Mouse (Mus musculus) embryo, embryonic 10.5 days (tissue): ENCODE results near the gene Jmjd6.
A peak's percentile ranks its signal among the peaks of the same experiment; 100 is the strongest.
"Not testable (repeated sequence)": the region's sequence is repeated elsewhere in the genome, so short reads cannot be mapped to it uniquely, and the experiment has no call there.

Experiments
- DNase-seq: peaks from one replicate; pipeline ENCODE4 v3.0.0-alpha.2; 2015; ENCODE audit warnings: low spot score

The Jmjd6 gene

GRCm38 (mm10) chr11:116823885-116824284 lies 19.4 kb downstream of the Jmjd6 start:
- DNase-seq, result not testable (repeated sequence)

- DNase-seq, result no peak
These were observed 20.0 kb downstream of the Jmjd6 start for GRCm38 (mm10) chr11:116823255-116823654.

GRCm38 (mm10) chr11:116822626-116823025 lies 20.6 kb downstream of the Jmjd6 start:
- DNase-seq, result no peak

GRCm38 (mm10) chr11:116822215-116822614 lies 21.0 kb downstream of the Jmjd6 start:
- no peak for DNase-seq

GRCm38 (mm10) chr11:116821057-116821940 lies 21.9 kb downstream of the Jmjd6 start:
- DNase-seq, result no peak

- DNase-seq, result no peak
These were observed 23.2 kb downstream of the Jmjd6 start for GRCm38 (mm10) chr11:116819932-116820593.

- DNase-seq, result no peak
These were observed 24.5 kb downstream of the Jmjd6 start for GRCm38 (mm10) chr11:116818722-116819121.

- DNase-seq, result no peak
These were observed 25.7 kb downstream of the Jmjd6 start for GRCm38 (mm10) chr11:116817567-116817966.

- DNase-seq, result no peak
These were observed 26.5 kb downstream of the Jmjd6 start for GRCm38 (mm10) chr11:116816769-116817168.

GRCm38 (mm10) chr11:116814884-116815415 lies 28.3 kb downstream of the Jmjd6 start:
- DNase-seq, result no peak

GRCm38 (mm10) chr11:116814076-116814883 lies 29.0 kb downstream of the Jmjd6 start:
- DNase-seq, result peak; percentile 78

- DNase-seq, result no peak
These were observed 29.6 kb downstream of the Jmjd6 start for GRCm38 (mm10) chr11:116813610-116814009.

GRCm38 (mm10) chr11:116812793-116813529 lies 30.3 kb downstream of the Jmjd6 start:
- peak; percentile 74 for DNase-seq

GRCm38 (mm10) chr11:116810983-116811901 lies 32.0 kb downstream of the Jmjd6 start:
- peak; percentile 86 for DNase-seq

- DNase-seq, result no peak
These were observed 32.7 kb downstream of the Jmjd6 start for GRCm38 (mm10) chr11:116810528-116810927.

GRCm38 (mm10) chr11:116809520-116809919 lies 33.7 kb downstream of the Jmjd6 start:
- no peak for DNase-seq

GRCm38 (mm10) chr11:116808811-116809395 lies 34.3 kb downstream of the Jmjd6 start:
- no peak for DNase-seq

GRCm38 (mm10) chr11:116807938-116808606 lies 35.2 kb downstream of the Jmjd6 start:
- peak; percentile 94 for DNase-seq

GRCm38 (mm10) chr11:116807526-116807925 lies 35.7 kb downstream of the Jmjd6 start:
- no peak for DNase-seq
